Mouse (Mus musculus): Measurements from ENCODE around the gene Gm1140.
"Not testable (repeated sequence)": the region's sequence is repeated elsewhere in the genome, so short reads cannot be mapped to it uniquely, and the experiment has no call there.

The Gm1140 gene

GRCm38 (mm10) chrX:67693462-67693861 lies at the start of gene Gm1140:
Gene Gm1140, minus strand, starts transcription at chrX:67693562.
- not testable (repeated sequence) for DNase-seq (ENCODE audit: low read depth, low spot score)

GRCm38 (mm10) chrX:67695398-67695797 lies 2.0 kb upstream of the Gm1140 start, which contains the start of gene Gm14692:
Gene Gm14692, plus strand, starts transcription at chrX:67695698.
- not testable (repeated sequence) for DNase-seq (ENCODE audit: low read depth, low spot score)
